Mouse (Mus musculus) hindbrain, postnatal 0 days (tissue): ENCODE measurements around the gene Wt1. TPM values are rescaled to one million over a fixed set of nuclear protein-coding genes. Genes with fewer than 3 reads are reported as not detected.

Experiments
- ATAC-seq: fragments of 200-750 bp; cut with Nextera tagmentation; 2 replicates; pipeline ENCODE4 v1.8.0; 2017; ENCODE audit warnings: mild to moderate bottlenecking, moderate TSS enrichment, moderate library complexity
- DNase-seq: peaks from one replicate; pipeline ENCODE4 v3.0.0-alpha.2; 2015; ENCODE audit warnings: low spot score
- H3K27ac ChIP-seq: fragments of 300-500 bp; sonication (generic); 2 replicates; pipeline ENCODE4 v1.5.1; 2014; ENCODE audit warnings: mild to moderate bottlenecking
- H3K27me3 ChIP-seq: fragments of 300-500 bp; sonication (generic); 2 replicates; pipeline ENCODE4 v1.6.1; 2014; ENCODE audit warnings: low read length, mixed read lengths; ENCODE audit not compliant: insufficient read depth
- H3K36me3 ChIP-seq: fragments of 300-500 bp; sonication (generic); 2 replicates; pipeline ENCODE4 v1.6.1; 2014; ENCODE audit warnings: low read length, mixed read lengths; ENCODE audit not compliant: insufficient read depth
- H3K4me1 ChIP-seq: fragments of 300-500 bp; sonication (generic); 2 replicates; pipeline ENCODE4 v1.6.1; 2014; ENCODE audit warnings: antibody characterized with exemption, low read length, mixed read lengths; ENCODE audit not compliant: insufficient read depth
- H3K4me2 ChIP-seq: fragments of 300-500 bp; sonication (generic); 2 replicates; pipeline ENCODE4 v1.6.1; 2014; ENCODE audit warnings: low read depth, mild to moderate bottlenecking, low read length, moderate library complexity, mixed read lengths
- H3K4me3 ChIP-seq: fragments of 300-500 bp; sonication (generic); 2 replicates; pipeline ENCODE4 v1.5.1; 2014; ENCODE audit warnings: low read length
- H3K9ac ChIP-seq: fragments of 300-500 bp; sonication (generic); replicated peaks from 2 replicates; pipeline ENCODE4 v1.6.1; 2014; ENCODE audit warnings: mild to moderate bottlenecking, low read length, moderate library complexity, mixed read lengths
- H3K9me3 ChIP-seq: fragments of 300-500 bp; sonication (generic); 2 replicates; pipeline ENCODE4 v1.6.1; 2016; ENCODE audit warnings: low read length, mixed read lengths
- CTCF ChIP-seq: IDR thresholded peaks from 2 replicates; pipeline ENCODE4 v1.5.1; 2016; ENCODE audit warnings: antibody characterized with exemption, control low read depth, low read depth
- WGBS: fragments of 180-500 bp; shearing (Covaris S2); extraction: QIAGEN DNeasy Blood & Tissue Kit; methylation state at CpG from one replicate; pipeline ENCODE4 v1.1.7; 2014; 5-methylcytosine and 5-hydroxymethylcytosine counted together
- polyA plus RNA-seq: library from polyadenylated mRNA; unstranded; fragments of >200 nt; fragmentation: Nextera tagmentation; extraction: Ambion mirVana; gene quantifications from 2 replicates; pipeline ENCODE4 v1.2.1, GENCODE M21; 2015
- total RNA-seq: library from RNA; depleted of rRNA; stranded (reverse); fragments of >200 nt; gene quantifications from 2 replicates; pipeline ENCODE4 v1.2.3, GENCODE M21; 2014

Gene Wt1
- total and polyA plus RNA-seq, 2 experiments from 2014 or later: 0.56 to 1.9 TPM

- Histone ChIP-seq H3K4me1 (no peaks in the 10 kb centered on the region), H3K27me3 (peaks cover 53% of the 10 kb centered on the region), H3K36me3 (no peaks in the 10 kb centered on the region), H3K9me3 (no peaks in the 10 kb centered on the region), H3K27ac (no peak overlapping the region), H3K4me3 (no peak overlapping the region), H3K4me2 (no peak overlapping the region), H3K9ac (no peak overlapping the region)
- no peak for TF ChIP-seq CTCF
- DNase-seq: no peak
- ATAC-seq: no peak
- 77% methylated on average over 7 of the region's 7 CpGs for WGBS
These were observed 13.1 kb downstream of the Wt1 start for GRCm38 (mm10) chr2:105139471-105139870.

GRCm38 (mm10) chr2:105141371-105141770 is 15.0 kb downstream of the Wt1 start:
- no peak overlapping the region for H3K4me3 ChIP-seq
- 66% methylated on average over 7 of the region's 7 CpGs for WGBS
- H3K36me3 ChIP-seq: no peaks in the 10 kb centered on the region
- no peak overlapping the region for H3K4me2 ChIP-seq
- no peak overlapping the region for H3K9ac ChIP-seq
- no peak for TF ChIP-seq CTCF
- DNase-seq: no peak
- ATAC-seq: no peak
- H3K9me3 ChIP-seq: no peaks in the 10 kb centered on the region
- H3K27me3 ChIP-seq: peaks cover 36% of the 10 kb centered on the region
- no peak overlapping the region for H3K27ac ChIP-seq
- H3K4me1 ChIP-seq: no peaks in the 10 kb centered on the region

- Histone ChIP-seq H3K9ac (no peak overlapping the region), H3K9me3 (no peaks in the 10 kb centered on the region), H3K4me3 (no peak overlapping the region), H3K4me1 (no peaks in the 10 kb centered on the region), H3K27me3 (0 out of 2 replicates have a peak, but pooled peaks cover 13% of the 10 kb centered on the region), H3K27ac (no peak overlapping the region), H3K36me3 (no peaks in the 10 kb centered on the region), H3K4me2 (no peak overlapping the region)
- TF ChIP-seq CTCF: no peak
- WGBS: 92% methylated on average over 14 of the region's 14 CpGs
- ATAC-seq: no peak
- DNase-seq: no peak
These were observed 17.4 kb downstream of the Wt1 start for GRCm38 (mm10) chr2:105143731-105144130.

GRCm38 (mm10) chr2:105151544-105151943 is 25.2 kb downstream of the Wt1 start:
- Histone ChIP-seq H3K4me1 (no peaks in the 10 kb centered on the region), H3K9me3 (no peaks in the 10 kb centered on the region), H3K9ac (no peak overlapping the region), H3K4me2 (no peak overlapping the region), H3K36me3 (no peaks in the 10 kb centered on the region), H3K27me3 (no peaks in the 10 kb centered on the region), H3K4me3 (no peak overlapping the region), H3K27ac (no peak overlapping the region)
- DNase-seq: no peak
- TF ChIP-seq CTCF: no peak
- 94% methylated on average over 5 of the region's 5 CpGs for WGBS
- no peak for ATAC-seq

GRCm38 (mm10) chr2:105153046-105153445 is 26.7 kb downstream of the Wt1 start:
- Histone ChIP-seq H3K4me1 (no peaks in the 10 kb centered on the region), H3K4me2 (no peak overlapping the region), H3K9me3 (no peaks in the 10 kb centered on the region), H3K36me3 (no peaks in the 10 kb centered on the region), H3K27me3 (no peaks in the 10 kb centered on the region), H3K4me3 (no peak overlapping the region), H3K9ac (no peak overlapping the region), H3K27ac (no peak overlapping the region)
- no peak for ATAC-seq
- WGBS: 70% methylated on average over 1 of the region's 1 CpGs
- no peak for DNase-seq
- no peak for TF ChIP-seq CTCF

- TF ChIP-seq CTCF: no peak
- ATAC-seq: no peak
- H3K9me3 ChIP-seq: no peaks in the 10 kb centered on the region
These were observed 34.6 kb downstream of the Wt1 start for GRCm38 (mm10) chr2:105160949-105161348.

GRCm38 (mm10) chr2:105162763-105163162 is 36.4 kb downstream of the Wt1 start:
- H3K36me3 ChIP-seq: no peaks in the 10 kb centered on the region
- no peak overlapping the region for H3K27ac ChIP-seq
- DNase-seq (no peak), ATAC-seq (no peak)
- no peak overlapping the region for H3K4me2 ChIP-seq
- H3K27me3 ChIP-seq: no peaks in the 10 kb centered on the region
- H3K4me1 ChIP-seq: no peaks in the 10 kb centered on the region
- no peak overlapping the region for H3K9ac ChIP-seq
- TF ChIP-seq CTCF: no peak
- no peaks in the 10 kb centered on the region for H3K9me3 ChIP-seq
- 35% methylated on average over 4 of the region's 4 CpGs for WGBS
- no peak overlapping the region for H3K4me3 ChIP-seq

More at GRCm38 (mm10) chr2:105160949-105161348, 34.6 kb downstream of the Wt1 start:
- Histone ChIP-seq H3K27ac (no peak overlapping the region), H3K27me3 (no peaks in the 10 kb centered on the region), H3K4me1 (no peaks in the 10 kb centered on the region), H3K36me3 (no peaks in the 10 kb centered on the region), H3K9ac (no peak overlapping the region), H3K4me2 (no peak overlapping the region), H3K4me3 (no peak overlapping the region)
- DNase-seq: no peak
- 88% methylated on average over 2 of the region's 2 CpGs for WGBS
